Mouse (Mus musculus) adrenal gland (tissue): ENCODE measurements around the gene Dner.

Experiments used
- intact Hi-C: fragments of 180-260 bp; cut with DNase I; formaldehyde crosslinking; loops from one replicate; pipeline ENCODE4 v1.15.1; 2025

The Dner gene

DNA sequence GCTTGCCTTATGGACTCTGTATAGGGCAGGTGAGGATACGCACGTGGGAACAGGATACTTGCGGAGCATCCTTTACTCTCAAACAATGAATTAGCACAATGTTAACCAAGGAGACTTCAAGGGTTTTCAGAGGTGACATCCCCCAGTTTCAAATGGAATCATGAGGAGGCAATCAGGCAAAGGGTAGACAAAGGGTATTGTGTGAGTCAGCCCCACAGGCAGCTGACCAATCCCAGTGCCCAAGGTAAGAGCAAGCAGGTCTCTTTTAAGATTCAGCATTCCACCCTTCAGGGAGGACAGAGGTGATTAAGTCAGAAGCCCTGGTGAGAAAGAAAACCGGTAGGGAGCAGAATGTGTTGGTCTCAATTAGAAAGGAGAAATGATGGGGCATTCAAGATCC is 55.6 kb downstream of the Dner start:
- intact Hi-C loops: no loop called here

DNA sequence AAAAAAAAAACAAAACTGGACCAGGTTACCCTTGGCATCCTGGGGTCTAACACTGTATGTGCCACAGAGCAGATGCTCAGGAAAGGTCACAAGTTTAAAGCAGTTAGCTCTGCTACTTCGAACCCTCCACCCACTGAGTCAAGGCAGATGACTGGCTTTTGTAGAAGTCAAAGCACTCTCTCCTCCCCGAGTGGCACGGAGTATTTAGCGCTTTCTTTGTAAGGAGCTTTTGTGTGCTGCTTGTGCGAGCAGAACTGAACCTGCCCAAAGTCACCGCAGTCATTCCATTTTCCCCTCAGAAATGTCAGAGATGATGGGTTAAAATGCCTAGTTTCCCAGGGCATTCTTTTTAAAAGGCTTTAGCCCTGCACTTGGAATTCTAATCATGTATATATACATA is 59.1 kb downstream of the Dner start:
- intact Hi-C loops: no loop called here

DNA sequence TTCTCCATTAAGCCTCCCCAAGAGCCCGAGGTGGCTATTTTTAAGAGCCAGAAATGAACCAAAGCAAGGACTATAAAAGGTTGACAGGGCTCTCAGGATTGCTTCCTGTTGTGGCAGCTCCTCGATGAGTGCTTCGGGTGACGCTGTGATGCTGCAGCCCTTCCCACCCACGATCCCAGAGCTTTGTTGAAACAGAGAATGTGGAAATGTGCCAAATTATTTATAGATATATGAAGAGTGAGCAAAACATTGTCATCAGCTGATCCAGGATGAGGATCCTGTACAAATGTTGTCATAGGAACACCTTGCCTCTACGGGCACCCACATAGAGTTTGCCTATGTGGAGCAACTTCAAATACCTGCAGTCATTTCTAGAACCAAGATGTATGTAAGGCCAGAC is 67.8 kb downstream of the Dner start:
- intact Hi-C loops: no loop called here

DNA sequence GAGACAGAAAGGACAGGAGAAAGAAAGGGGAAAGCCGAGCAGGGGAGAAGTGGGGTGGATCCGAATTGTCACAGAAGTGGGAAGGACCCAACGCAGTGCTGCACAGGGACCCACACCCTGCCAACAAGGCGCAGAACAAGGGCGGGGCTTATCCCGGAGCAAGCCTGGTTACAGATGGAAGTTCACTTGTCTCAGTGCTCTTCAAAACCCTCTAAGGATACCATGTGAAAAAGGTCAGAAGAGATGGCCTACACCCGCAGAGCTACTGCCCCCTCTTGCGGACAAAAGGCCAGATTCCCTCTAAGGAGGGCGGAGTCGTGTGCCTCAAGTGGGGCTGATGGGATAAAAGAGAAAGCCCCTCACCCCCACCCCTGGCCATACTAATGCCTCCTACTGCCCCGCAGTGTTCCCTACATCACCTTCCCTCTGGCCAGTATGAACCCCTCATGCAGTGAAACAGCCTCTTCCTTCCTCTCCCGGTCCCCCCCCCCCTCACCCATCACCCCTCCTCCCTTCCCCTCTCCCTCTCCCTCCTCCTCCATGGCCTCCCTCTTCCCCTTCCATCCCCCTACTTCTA is 73.0 kb downstream of the Dner start:
- intact Hi-C loops: no loop called here

DNA sequence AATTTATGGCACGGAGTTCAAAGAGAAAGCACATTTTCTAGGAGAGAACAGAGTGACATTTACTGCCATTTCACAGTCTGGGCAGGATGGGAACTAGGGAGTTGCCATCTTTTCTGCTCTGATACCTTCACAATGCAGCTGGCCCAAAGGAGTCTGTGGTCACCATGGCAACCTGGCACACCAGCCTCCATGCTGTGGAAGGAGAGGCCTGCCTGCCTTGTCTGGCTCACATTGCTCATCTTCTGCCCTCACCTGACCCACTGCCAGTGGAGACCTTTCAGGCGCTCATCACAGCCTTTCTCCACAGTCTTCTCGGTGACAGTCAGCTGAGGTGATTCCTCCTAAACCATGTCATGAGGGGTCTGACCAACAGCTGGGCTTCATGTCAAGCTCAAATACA is 74.7 kb downstream of the Dner start:
- intact Hi-C loops: no loop called here

DNA sequence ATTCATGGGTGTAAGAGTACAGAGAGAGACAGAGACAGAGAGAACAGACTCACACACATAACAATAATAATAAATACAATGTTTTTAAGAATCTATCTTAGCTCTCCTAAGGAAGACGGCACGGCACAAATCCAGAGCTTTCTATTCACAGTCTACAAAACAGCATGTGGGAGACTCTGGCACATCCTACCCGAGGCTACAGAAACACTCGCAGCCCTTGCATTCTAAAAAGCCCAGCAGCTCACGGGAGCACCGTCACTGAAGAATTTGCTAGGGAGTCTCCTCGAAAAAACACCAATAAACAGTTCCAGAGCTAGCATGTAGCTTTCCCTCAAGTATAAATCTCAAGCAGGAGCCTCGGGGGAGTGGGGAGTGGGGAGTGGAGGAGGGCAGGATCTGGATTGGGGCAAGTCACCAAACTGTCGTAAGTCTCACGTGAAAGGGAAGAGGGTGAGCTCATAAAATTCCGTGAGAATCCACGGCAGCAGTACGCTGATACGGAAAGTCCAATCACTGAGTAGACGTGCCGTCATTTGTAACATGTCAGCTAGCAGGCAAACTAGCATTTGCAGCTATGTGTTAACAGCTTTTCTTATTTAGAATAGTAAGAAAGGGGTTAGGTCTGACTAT is 76.8 kb downstream of the Dner start:
- intact Hi-C loops: loop anchor here (5.0 kb wide), 1 partner anchor 78 kb away; the partner anchor contains the start of gene Dner

DNA sequence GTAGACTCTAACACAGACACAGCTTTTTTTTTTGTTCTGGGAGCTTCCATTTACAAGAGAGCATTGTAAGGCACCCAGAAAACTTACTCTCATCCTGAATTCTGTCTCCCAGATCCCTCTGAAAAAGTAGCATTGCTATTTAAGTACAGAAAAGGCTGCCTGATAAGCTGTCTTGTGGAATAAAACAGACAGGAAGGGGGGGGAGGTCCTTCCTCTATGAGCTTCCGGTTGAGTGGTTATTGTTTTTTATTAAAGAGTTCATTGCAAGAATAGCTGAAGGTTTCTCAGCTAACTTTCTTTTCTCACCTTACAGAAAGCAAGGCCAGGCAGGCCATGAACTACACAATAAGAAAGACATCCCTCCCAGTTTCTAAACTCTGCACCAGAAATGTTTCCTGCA is 77.9 kb downstream of the Dner start:
- intact Hi-C loops: loop anchor here (5.0 kb wide), 1 partner anchor 79 kb away; the partner anchor contains the start of gene Dner

DNA sequence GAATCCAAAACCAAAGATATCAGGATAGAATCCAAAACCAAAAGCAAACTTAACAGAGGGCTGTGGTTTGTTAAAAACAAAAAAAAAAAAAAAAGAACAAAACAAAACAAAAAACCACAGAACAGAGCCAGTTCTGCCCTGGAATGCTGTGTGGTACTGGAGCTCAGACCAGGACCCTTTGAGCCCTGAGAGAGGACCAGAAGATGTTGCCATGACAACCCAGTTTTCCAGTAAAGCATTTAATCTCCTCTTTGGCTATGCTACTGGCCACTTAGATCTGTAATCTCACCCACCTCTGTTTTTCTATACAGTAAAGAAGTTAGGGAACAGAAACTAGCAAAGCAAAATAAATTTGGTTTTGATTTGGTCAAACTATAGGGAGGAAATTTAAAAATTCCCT is 79.9 kb downstream of the Dner start:
- intact Hi-C loops: loop anchor here (5.0 kb wide), 1 partner anchor 81 kb away; the partner anchor contains the start of gene Dner

DNA sequence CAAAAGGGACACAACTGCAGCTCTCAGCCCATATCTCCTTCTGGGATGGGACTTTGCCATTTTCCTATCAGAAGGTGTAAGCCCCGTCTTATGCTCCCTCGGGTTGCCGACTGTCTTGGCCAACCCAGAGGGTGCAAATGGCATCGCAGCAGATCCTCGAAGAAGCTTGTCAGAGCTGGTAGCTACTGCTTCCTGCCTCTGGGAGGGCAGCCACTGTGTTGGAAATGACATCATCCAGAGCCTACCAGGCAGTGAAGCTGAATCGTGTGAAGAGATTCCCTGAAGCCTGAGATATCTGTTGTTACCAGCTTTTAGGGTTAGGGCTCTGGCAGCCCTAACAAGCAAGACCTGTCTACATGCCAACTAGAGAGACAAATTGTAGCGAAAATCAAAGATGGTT is 81.4 kb downstream of the Dner start:
- intact Hi-C loops: no loop called here

DNA sequence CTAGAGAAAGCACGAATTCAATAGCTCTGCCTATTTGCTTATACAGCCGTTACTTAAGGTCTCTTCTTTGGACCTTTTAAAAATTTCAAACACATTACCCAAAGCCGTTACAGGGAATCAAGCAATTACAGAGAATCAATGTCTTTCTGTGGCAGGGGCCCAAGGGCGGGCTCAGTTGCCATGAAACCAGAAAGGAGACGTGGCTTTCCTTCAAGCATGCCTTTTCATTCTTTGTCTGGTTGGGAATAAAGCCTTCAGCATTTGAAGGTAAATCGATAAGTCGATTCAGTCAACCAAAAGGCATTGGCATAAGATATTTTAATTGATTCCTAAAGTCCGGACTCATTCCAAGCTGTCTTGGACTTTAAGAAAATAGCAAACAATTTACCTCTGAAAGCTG is 82.9 kb downstream of the Dner start:
- intact Hi-C loops: no loop called here

DNA sequence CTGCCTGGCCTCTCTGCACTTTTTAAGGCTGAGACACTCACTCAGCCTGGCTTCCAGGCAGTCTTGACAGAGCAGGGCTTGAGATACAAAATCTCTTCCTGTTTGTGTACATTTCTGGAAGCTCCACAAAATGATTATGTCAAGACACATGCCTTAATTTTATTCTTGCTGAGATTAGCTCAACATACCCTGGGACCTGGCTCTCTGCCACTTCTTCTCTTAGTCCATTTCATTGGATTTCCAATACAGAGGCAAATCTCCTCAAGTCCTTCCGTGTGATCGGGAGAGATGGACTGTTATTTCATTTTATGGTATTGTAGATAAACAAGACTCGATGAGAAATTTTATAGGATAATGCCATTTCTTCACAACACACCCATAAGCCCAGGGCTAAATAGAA is 84.7 kb downstream of the Dner start:
- intact Hi-C loops: no loop called here

DNA sequence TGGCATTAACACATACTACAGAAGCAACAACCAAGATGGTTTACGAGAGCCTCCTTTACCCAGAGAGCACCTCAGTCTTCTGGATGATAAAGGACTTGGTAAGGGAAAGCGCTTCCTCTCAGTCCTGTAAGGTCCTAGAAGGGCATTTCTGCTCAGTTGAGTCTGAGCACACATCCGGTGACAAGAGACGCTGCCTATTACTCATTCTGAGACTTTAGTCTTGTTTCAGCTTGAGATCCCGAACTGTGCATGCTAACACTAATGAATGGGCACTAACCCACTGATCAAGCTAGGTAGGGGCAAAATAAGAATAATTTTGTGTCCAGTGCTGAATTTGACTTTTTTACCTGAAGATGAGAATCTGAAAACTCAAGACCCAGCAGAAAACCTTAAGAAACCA is 97.0 kb downstream of the Dner start:
- intact Hi-C loops: no loop called here

DNA sequence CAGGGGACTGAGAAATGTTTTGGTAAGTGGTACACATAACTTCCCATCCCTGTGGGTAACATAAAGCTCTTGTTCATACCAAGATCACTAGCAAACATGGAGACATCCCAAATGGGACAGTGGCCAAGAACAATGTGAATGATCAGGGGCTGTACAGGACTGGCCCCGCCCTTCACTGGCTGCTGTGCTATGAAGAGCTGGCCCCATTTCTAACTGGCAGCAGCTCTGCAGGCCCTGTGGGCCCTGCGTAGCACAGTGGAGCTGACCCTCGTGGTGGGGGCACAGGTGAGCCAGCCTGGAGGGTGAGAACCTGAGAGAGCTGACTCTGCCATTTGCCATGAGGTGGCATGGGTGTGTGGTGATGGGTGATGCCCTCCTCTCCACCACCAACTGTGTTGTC is 100.0 kb downstream of the Dner start:
- intact Hi-C loops: no loop called here

DNA sequence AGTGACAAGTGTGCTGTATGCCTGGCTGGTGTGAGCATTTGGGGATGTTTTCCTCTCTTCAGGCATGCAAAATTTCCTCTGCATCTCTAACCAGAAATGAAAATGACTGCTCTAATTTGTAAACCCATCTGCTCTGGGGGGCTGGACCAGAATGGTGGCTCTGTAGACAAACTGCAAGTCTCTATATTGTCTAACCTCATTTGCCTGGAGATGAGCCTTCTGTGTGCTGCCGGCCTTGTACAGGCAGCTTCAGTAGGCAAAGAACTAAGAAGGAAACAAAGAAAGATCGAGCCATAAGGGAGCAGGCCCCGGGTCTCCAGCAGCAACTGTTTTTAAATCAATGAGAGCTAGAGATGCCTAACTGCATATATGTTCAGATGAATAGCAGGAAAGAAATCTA is 103.6 kb downstream of the Dner start:
- intact Hi-C loops: no loop called here

DNA sequence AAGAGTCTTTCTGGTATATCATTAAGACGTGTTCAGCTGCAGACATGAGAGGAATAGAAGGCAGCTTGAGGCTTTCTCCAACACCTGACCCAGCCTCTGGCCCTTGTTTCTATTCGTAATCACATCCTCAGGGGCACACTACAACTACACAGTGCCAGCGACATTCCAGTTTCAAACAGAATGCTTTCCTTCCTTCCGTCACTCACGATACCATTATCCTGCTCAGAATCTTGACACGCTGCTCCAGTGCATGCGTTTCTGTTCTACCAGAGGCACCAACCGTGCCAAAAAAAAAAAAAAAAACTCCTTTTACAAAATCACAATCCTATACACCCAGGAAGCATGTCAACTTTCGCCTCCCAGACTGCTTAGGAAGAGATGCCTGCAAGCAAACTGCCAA is 105.5 kb downstream of the Dner start:
- intact Hi-C loops: no loop called here

DNA sequence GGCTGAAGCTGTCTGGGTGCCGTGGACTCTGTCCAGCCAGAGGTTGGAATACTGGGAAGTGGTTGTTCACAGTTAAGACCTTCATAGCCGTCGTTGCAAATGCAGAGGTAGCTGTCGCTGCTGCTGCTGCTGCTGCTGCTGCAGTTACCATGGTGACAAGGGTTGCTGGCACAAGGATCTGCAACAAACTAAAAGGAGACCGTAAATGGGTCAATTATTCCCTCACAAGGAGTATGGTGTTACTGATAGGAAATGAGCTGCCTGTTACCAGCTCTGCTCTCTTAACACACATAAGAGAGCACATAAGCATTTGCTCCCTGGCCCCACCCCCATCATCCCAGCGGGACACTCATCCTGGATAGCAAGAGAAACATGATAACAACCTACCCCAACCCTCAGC is 110.6 kb downstream of the Dner start:
- intact Hi-C loops: no loop called here

DNA sequence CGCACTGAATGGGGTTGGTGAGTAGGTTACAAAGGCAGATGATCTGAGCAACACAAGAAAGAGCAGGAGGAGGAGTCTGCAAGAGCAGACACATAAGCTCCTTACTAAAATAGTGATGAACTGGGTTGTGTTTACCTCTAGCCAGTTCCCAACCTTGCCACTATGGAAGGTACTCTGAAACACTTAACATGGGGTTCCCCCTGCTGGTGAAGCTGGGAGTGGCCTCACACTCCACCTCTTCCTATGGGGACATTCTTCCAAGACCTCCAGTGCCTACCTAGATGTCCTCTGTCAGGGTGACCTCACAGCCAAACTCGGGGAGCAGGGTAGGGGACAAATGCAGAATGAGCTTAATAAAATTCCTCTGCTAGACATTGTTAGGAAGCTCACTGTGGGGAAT is 114.2 kb downstream of the Dner start:
- intact Hi-C loops: loop anchor here (5.0 kb wide), 3 partner anchors 150 to 855 kb away; no protein-coding TSS in a partner anchor

DNA sequence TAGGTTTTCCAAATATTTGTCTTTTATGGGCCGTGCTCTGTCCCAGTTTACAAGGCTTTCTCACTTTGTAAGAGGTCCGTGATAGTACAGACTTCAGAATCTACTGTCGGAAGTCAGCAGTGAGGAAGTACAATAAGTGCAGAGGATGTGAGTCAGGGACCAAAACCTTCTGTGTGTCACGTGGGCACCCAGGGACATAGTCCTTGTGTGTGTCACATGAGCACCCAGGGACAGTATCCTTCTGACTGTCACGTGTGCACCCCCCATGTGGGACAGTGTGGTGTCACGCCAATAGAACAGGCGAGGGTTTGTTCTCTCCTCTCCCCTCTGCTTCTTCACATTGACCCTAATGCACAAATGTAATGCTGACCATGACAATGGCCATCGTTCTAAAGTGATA is 134.2 kb downstream of the Dner start:
- intact Hi-C loops: no loop called here

DNA sequence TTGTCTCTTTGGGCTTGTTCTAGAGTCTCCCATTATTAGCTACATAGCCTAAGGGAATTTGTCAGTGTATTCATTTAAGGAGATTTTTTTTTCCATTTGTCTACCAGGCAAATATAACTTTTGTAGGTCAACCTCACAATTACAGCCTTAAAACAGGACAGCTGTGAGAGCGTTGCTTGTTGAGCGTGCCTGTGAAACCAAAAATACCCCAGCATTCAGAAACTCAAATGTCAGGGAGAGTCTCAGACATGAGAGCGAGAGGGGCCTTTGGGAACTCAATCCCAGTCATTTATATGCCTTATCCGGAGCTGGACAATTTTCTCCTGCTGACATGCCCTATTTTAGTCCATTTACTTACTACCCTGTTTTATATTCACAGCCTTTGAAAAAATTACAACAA is 134.6 kb downstream of the Dner start:
- intact Hi-C loops: no loop called here

DNA sequence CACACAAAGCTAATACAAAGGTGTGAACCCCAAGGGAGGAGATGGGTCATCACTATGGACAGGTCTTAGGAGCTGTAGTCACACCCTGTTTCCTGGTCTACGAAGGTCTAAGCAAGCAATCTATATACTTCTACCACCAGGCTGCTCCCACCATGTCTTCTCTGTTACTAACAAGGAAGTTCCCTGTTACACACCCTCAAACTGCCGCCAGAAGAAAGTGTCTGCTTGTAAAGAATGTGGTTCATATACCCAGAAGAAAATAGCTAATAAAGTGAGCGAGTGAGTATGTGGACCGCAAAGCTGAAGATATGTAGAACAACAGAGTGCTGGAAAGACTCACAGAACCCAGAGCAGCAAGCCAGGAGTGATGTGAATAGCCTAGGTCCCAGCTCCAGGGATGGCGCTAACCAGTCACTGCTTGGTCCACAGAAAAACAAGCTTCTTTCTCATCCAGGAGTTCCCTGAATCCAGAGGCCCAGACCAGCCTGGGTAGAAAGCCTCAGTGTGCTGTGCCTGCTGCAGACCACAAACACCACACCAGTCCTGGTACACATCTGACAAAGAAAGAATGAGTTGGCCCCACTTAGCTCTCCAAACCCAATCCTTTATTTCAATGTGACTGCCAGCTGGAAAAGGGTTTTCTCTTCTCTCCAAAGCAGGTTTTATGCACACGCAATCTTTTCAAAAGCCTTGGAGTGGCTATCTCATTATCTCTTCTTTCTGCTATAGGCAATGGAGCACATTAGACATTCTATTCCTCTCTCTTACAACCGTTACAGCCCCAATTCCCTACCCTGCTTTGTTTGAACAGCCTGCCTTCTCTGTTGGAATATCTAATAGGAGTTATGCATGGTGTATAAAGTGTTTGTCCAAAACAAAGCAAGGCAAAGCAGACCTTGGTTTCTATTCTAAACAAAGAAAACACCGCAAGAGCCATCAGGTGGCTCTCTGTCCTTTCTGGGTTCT is 139.2 kb downstream of the Dner start:
- intact Hi-C loops: no loop called here

DNA sequence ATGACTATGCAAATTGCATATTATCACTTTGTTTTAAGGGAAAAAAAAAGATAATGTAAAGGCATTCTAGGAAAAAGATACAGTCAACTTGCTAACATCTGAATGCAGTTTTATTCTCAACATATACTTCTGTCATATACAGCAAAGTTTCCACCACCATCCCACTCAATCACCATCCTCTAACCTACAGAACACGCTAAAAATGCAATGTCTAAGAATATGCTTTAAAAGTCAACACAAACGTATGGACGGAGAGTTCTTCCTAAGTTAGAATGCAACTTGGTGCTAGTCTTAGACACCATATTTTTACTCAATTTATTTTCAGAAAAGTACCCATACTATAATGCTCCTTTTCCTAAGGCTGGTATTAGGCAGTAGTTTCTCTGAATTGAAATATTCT is 144.0 kb downstream of the Dner start:
- intact Hi-C loops: no loop called here

DNA sequence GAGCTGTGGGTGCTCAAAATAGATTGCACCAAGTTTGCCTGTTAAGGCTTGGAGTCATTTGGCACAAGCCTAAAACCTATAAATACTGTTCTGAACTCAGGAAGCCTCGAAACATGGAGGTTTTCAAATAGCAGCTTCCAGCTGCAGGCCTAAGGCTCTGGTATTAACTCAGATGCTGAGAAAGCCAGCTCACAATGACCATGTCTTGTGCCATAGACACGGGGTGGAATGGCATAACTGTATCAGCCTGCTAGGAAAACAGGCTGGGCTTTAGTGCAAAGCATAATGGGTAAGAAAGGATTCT is 146.0 kb downstream of the Dner start:
- intact Hi-C loops: no loop called here
